ENCODE assay signal across 28 mouse cellular contexts in genomic region chr5:21328560-21328959, GRCm38 (mm10). TPM values are rescaled to one million over a fixed set of nuclear protein-coding genes. Genes with fewer than 3 reads are reported as not detected.
DNase-seq lines count a peak whose midpoint lies in the region; ATAC-seq lines count a peak whose summit lies in the region.
"Had no signal": no experiment of that assay in that cellular context is flagged by ENCODE, and none has a peak within 500 bp of the region (broad histone marks: within the 10 kb centered on the region; RNA-seq: fewer than 3 reads in every experiment).

No protein-coding gene starts in this region.

- no peaks in the 10 kb centered on the region for H3K27me3 ChIP-seq in heart, embryonic 10.5 days (ENCODE audit: insufficient read depth, poor library complexity, severe bottlenecking)
- no peaks in the 10 kb centered on the region for H3K27me3 ChIP-seq in heart, embryonic 15.5 days
- H3K27me3 ChIP-seq in midbrain, embryonic 11.5 days (ENCODE audit: control insufficient read depth, insufficient read depth, low read length) = no peaks in the 10 kb centered on the region
- H3K27me3 ChIP-seq: forebrain, embryonic 13.5 days; limb, embryonic 15.5 days; liver, embryonic 13.5 days; midbrain, embryonic 15.5 days; neural tube, embryonic 15.5 days; stomach, embryonic 15.5 days had no signal

- H3K9ac ChIP-seq in heart, embryonic 15.5 days = no peak overlapping the region
- no peak overlapping the region for H3K9ac ChIP-seq in midbrain, embryonic 11.5 days (ENCODE audit: low read length)
- H3K9ac ChIP-seq: forebrain, embryonic 13.5 days; hindbrain, embryonic 14.5 days; limb, embryonic 15.5 days; liver, embryonic 13.5 days; midbrain, embryonic 15.5 days; neural tube, embryonic 15.5 days; stomach, embryonic 15.5 days had no signal

- H3K4me3 ChIP-seq in heart, embryonic 10.5 days = no peak overlapping the region
- no peak overlapping the region for H3K4me3 ChIP-seq in heart, embryonic 15.5 days
- H3K4me3 ChIP-seq in midbrain, embryonic 11.5 days (ENCODE audit: low read depth, low read length) = no peak overlapping the region
- H3K4me3 ChIP-seq: forebrain, embryonic 13.5 days; limb, embryonic 10.5 days; limb, embryonic 15.5 days; liver, embryonic 13.5 days; midbrain, embryonic 15.5 days; neural tube, embryonic 15.5 days; stomach, embryonic 15.5 days had no signal

- 0 out of 2 replicates have a peak overlapping the region, but pooled peaks have one; percentile 40 for H3K4me2 ChIP-seq in heart, embryonic 15.5 days
- no peak overlapping the region for H3K4me2 ChIP-seq in midbrain, embryonic 11.5 days
- H3K4me2 ChIP-seq: forebrain, embryonic 13.5 days; hindbrain, embryonic 14.5 days; limb, embryonic 15.5 days; liver, embryonic 13.5 days; midbrain, embryonic 15.5 days; neural tube, embryonic 15.5 days; stomach, embryonic 15.5 days had no signal

- H3K36me3 ChIP-seq in heart, embryonic 10.5 days = no peaks in the 10 kb centered on the region
- H3K36me3 ChIP-seq in heart, embryonic 15.5 days = no peaks in the 10 kb centered on the region
- H3K36me3 ChIP-seq in midbrain, embryonic 11.5 days (ENCODE audit: control insufficient read depth, insufficient read depth, low read length) = no peaks in the 10 kb centered on the region
- H3K36me3 ChIP-seq: limb, embryonic 10.5 days; limb, embryonic 15.5 days; liver, embryonic 13.5 days; midbrain, embryonic 15.5 days; neural tube, embryonic 15.5 days; stomach, embryonic 15.5 days had no signal

- peak; percentile 25 for DNase-seq in gastrocnemius, adult 18-20 months (ENCODE audit: low spot score)
- DNase-seq in gastrocnemius, adult 8-10 months (ENCODE audit: low spot score in 2 of 2) = no peak
- DNase-seq in heart, embryonic 10.5 days (ENCODE audit: low spot score) = no peak
- no peak for DNase-seq in heart, postnatal 4 days
- no peak for DNase-seq in midbrain, embryonic 11.5 days (ENCODE audit: low spot score, missing footprints)
- DNase-seq in ovary, postnatal 10 days (ENCODE audit: low spot score) = no peak
- DNase-seq: adrenal gland, adult 2 months; adrenal gland, postnatal 36 days; cerebellum, adult 18-20 months; cerebellum, postnatal 10 days; kidney, adult 9 months; kidney, postnatal 14 days; layer of hippocampus, adult 9-11 months; liver, embryonic 13.5 days; lung, adult 18-20 months; lung, postnatal 10 days; right cerebral cortex, postnatal 25 days; thymus, postnatal 14 days had no signal

- peaks cover 33% of the 10 kb centered on the region for H3K4me1 ChIP-seq in heart, embryonic 10.5 days
- H3K4me1 ChIP-seq in heart, embryonic 15.5 days (replicated peaks) = peaks cover 43% of the 10 kb centered on the region
- 0 out of 2 replicates have a peak, but pooled peaks cover 5% of the 10 kb centered on the region for H3K4me1 ChIP-seq in midbrain, embryonic 11.5 days (ENCODE audit: control insufficient read depth, insufficient read depth, low read length)
- H3K4me1 ChIP-seq: limb, embryonic 10.5 days had no signal

- H3K9me3 ChIP-seq in heart, embryonic 10.5 days = no peaks in the 10 kb centered on the region
- no peaks in the 10 kb centered on the region for H3K9me3 ChIP-seq in heart, embryonic 15.5 days (replicated peaks)
- H3K9me3 ChIP-seq in midbrain, embryonic 11.5 days (ENCODE audit: control insufficient read depth, low read length) = no peaks in the 10 kb centered on the region
- H3K9me3 ChIP-seq: forebrain, embryonic 13.5 days; limb, embryonic 10.5 days; limb, embryonic 15.5 days; liver, embryonic 13.5 days; midbrain, embryonic 15.5 days; neural tube, embryonic 15.5 days; stomach, embryonic 15.5 days had no signal

- ATAC-seq in heart, embryonic 15.5 days (replicated peaks; ENCODE audit: insufficient number of reproducible peaks, insufficient read depth, low FRiP score, low read depth) = no peak
- no peak for ATAC-seq in midbrain, embryonic 11.5 days (ENCODE audit: low FRiP score)
- no peak for ATAC-seq in erythroblast, adult 5-6 weeks (replicated peaks; ENCODE audit: low FRiP score, poor library complexity, severe bottlenecking)
- ATAC-seq: forebrain, embryonic 13.5 days; intestine, postnatal 0 days; midbrain, embryonic 15.5 days had no signal

- 87% methylated on average over 1 of the region's 1 CpGs for WGBS in heart, embryonic 10.5 days
- 43% methylated on average over 1 of the region's 1 CpGs for WGBS in heart, embryonic 15.5 days
- 92% methylated on average over 1 of the region's 1 CpGs for WGBS in midbrain, embryonic 11.5 days

- peak overlapping the region; percentile 95 for H3K27ac ChIP-seq in heart, embryonic 10.5 days
- H3K27ac ChIP-seq in heart, embryonic 15.5 days = peak overlapping the region; percentile 98
- no peak overlapping the region for H3K27ac ChIP-seq in midbrain, embryonic 11.5 days (ENCODE audit: low read depth, low read length)
- H3K27ac ChIP-seq: forebrain, embryonic 13.5 days; hindbrain, embryonic 14.5 days; limb, embryonic 10.5 days; limb, embryonic 15.5 days; liver, embryonic 13.5 days; midbrain, embryonic 15.5 days; neural tube, embryonic 15.5 days; stomach, embryonic 15.5 days had no signal

RNA-seq across cellular contexts. Expression of gene Fgl2, which starts 43.9 kb away (rescaled TPM):
- total RNA-seq in gastrocnemius, adult 18-20 months (2021) = 1 to 10 TPM; 4.0 to 4.8 TPM
- 1 to 10 TPM; 2.2 to 4.5 (median 3.8) TPM for total RNA-seq in gastrocnemius, adult 8-10 months (2022)
- 14.0 and 26.0 TPM in 2 replicates for polyA plus RNA-seq in heart, embryonic 10.5 days (2016; fragmentation: Nextera tagmentation; extraction: Ambion mirVana)
- total RNA-seq in heart, postnatal 4 days (2021) = 10 to 100 TPM; 49.3 to 50.0 TPM
- 30.4 and 35.5 TPM in 2 replicates for polyA plus RNA-seq in heart, embryonic 15.5 days (2015; fragmentation: Nextera tagmentation; extraction: Ambion mirVana)
- polyA plus RNA-seq in midbrain, embryonic 11.5 days (2014; fragmentation: Nextera tagmentation; extraction: Ambion mirVana) = 2.5 and 2.6 TPM in 2 replicates
- total RNA-seq in erythroblast, adult 5-6 weeks (2015; ENCODE audit: low replicate concordance) = 12.1 and 14.8 TPM in 2 replicates
- total RNA-seq in erythroblast, adult 5-6 weeks (2017; ENCODE audit: low replicate concordance) = 10.0 and 10.7 TPM in 2 replicates
